Mouse (Mus musculus): ENCODE data around the gene Cage1.

Cage1 gene

DNA sequence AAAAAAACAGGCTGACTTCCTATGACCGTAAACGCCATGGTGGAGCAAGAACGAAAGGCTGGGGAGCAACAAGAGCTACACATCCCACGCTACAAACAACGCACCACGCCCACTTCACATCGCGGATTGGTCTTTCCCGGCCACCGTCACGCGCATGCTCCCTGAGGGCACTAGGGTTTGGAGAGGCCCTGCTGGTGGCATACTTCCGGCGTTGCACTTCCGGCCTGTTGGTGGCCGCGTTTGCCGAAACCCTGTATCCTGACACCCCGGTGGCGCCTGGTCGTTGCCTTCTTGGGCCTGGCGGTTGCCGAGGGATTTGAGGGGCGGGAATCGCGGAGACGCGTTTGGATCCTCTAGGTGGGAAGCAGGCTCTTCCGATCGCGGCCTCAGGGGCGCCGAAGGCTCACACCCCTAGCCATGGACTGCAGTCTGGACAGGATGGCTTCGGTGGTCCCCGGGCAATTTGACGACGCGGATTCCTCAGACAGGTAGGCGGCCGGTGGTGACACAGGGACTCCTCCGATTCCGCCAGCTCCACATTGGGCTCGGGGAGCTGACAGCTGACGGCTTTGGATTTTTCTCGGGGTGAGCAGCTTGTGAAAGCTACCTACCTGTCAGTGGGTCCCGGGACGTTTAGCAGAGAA lies at the start of gene Cage1:
Gene Cage1, minus strand, starts transcription at position 26 of the 644 bp plus-strand sequence.
- peak; percentile 91 for DNase-seq (ENCODE audit: low spot score)

DNA sequence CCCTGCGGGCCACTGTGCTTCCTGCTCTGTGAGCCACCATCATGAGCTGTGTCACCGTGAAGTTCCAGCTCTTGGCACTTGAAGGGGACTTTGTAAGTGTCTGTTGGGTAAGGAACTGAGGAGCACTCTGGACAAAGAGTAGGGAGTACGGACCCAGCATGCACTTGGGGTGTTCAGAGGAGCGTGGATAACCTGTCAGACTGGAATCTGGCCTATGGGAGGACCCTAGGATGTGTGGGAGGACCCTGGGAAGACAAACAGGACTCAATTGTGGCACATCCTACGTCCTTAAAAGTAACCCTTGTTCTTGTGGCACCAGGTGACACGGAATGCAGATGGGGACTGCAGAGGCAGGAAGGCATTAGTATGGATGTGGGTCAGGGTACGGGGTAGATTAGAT lies 44.3 kb upstream of the Cage1 start:
- no peak for DNase-seq (ENCODE audit: low spot score)

DNA sequence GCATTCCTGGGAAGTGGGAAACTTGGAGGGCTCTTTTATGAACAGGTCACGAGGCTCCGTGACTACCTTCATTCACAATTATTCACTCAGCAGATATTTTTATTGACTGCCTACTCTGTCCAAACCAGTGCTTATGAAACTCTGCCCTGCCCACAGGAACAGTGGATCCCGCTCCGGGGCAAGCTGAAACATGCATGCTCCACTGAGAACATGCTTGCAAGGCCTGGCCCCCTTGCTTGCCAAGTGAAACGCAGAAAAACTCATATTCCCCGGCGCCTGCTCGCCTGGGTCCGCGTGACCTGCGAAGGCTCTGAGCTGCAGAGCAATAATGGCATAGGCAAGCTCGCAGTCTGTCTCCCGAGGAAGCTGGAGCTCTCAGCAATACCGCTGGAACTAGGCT lies 43.9 kb upstream of the Cage1 start:
- DNase-seq (ENCODE audit: low spot score): no peak

DNA sequence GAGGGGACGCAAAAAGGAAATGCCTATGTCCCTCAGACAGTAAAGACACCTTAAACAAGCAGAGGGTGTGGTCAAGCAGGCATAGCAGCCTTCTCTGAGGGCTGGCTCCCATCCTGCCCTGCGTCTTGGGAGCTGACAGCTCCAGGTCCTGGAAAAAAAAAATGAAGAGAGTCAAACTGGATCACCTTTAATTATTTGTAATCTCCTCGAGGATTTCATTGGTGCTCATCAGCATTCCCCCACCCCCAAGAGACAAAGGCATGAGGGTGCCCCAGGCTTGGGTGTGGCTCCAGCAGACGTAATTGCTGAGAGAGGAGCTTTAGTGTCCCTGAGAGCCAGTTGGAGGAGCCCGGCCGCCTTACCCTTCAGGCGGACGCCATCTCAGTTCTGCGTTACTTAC lies 43.1 kb upstream of the Cage1 start:
- DNase-seq (ENCODE audit: low spot score): no peak

DNA sequence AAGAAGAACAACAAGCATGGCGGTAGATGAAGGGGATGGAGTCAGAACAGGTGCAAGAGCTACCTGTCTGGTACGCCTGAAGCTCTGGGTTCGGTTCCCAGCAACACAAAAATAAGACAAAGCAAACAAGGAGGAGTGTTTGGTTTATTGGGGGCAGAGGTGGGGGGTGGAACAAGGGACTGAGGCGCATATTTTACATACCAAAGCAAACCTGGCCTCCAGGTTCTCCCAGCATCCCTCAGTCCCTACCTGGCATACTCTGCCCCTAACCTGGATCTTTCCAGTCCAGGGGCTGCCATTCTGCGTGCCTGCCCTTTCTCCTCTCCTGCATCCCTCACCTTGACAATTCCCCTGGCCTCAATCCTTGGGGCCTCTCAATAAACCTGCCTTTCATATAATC lies 42.5 kb upstream of the Cage1 start:
- DNase-seq (ENCODE audit: low spot score): no peak

DNA sequence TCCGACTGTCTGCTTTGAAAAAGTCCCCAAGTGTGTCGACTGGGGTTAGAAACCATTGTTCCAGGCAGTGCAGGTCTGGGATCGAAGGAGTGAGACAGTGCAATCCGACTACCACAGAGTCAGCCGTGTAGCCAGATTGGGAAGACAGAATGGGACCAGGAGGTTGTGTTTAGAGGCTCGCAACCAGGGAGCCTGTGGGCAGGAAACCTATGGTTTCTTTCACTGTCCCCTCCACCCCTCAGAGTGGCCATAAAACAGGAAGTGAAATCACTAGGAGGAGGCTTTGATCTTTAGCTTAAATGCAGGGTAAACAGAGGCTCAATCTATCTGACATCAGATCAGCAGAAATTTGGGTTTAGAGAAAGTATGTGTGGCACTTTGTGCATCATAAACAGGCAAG lies 42.0 kb upstream of the Cage1 start:
- DNase-seq (ENCODE audit: low spot score): no peak

DNA sequence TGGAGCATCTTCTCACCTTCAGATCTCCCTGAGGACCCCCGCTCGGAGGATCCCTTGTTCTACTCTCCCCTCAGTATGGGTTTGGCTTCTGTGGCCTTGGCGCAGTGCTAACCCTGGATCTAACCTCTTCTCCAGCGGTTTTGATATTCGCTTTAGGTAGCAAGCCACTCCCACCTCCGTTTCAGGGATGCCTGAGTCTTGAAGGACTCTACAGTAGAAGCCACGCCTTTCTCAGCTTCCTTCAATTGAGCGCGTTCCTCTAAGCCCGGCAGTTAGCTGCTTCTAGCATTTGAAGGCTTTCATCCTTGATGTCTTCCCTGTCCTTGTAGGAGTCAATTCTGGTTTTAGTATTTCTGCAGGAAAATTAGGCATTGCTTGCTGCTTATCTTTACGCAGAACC lies 40.2 kb upstream of the Cage1 start:
- no peak for DNase-seq (ENCODE audit: low spot score)

DNA sequence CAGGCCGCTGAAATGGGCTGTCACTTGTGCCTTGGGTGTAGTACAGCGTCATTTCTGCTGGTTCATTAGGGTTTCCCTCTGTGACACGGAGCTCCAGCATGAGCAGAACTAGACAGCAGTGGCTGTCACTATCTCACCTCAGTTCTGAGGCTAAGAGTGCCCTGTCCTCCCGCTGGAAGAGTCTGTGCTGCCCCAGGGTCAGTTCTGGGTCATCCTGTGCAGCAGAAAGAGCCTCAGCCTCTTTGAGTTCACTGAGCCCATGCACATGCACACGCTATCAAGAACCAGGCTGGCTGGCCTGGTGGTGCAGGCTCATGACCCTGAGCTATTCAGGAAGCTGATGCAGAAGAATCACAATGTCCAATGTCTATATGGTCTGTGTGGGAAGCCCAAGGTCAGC lies 37.5 kb upstream of the Cage1 start:
- DNase-seq (ENCODE audit: low spot score): no peak

DNA sequence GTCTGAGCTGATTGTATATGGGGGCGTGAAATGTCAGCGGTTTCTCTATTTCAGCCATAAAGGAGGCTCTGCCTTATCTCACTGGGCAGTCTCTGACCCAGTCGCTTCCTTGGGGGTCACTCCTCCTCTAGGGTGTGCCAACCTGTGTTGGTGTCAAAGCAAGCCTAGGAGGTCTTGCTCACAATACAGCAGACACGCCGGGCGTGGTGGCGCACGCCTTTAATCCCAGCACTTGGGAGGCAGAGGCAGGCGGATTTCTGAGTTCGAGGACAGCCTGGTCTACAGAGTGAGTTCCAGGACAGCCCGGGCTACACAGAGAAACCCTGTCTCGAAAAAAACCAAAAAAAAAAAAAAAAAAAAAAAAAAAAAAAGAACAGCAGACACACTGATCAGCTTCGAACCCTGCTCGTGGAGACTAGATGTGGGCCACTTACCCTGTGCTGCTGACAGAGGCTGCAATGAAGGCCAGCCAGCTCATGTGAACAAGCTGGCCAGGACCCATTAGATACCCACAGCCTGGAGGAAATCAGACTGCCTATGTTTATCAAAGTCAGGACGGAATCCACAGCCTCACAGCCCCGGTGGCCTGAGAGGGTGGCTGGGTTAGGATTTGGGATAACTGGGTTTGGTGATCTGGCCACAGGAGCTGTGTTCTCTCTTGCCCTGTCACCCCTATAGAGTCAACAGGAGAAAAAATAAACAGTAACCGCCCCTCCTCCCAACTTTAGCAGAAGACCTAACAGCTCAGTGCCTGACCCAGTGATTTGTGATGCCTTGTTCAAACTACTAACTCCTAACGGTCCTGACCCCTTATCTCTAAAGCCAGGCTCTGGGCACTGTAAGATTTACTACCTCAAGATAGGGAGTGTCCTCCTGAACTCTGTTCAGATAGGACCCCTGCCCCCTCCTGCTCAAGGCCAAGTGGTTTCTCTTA lies 36.8 kb upstream of the Cage1 start:
- no peak for DNase-seq (ENCODE audit: low spot score)

DNA sequence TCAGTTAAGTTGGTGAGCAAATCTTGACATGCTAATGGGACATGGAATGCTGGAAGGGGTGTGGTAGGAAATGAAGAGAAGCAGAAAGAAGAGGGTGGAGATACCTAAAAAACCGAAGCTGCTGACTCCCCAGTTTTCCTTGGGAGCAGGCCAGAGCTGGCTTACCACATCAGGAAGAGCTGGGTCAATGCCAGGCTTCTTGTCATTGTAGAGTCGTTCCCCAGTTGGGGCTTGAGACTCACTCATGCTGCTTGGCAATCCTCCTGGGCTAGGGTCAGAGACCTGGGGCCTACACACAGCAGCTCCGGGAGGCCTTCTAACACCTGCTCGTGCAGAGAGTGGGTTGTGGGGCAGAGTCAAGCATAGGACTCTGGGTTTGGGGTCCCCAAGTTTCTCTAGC lies 34.1 kb upstream of the Cage1 start:
- DNase-seq (ENCODE audit: low spot score): no peak

DNA sequence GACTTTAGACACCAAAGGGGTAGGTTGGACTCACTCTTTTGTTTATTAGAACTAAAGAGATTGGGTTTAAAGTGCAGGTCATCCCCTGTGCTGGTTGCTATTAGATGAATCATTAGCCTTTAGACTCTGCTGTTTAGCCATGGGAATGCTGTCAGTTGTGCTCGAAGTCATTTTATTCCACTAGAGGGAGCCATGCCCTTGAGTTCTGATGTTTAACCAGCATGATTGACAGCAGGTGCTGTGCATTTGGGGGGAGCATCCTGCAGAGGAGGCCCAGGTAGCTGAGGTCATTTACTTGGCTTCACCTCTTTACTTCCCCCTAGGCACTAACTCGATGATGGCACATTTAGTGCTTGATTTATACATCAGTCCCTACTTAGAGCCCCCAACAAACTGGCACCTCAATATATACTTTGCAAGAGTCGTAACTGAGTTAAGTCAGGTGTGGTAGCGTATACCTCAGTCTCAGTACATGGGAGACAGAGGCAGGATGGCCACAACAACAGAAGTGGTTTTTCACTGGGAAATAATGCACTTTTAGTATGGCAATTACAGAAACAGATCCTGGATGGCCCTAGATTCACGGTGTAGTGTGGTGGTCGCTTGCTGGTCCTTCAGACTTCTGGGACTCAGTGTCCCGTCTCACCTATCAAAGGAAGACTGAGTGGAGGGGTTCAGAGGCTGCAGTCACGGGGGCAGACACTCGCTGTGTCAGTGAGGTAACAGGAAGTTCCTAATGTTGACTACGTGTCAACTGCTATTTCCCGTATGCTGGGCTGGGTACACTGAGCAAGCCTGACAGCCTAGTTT lies 28.2 kb upstream of the Cage1 start:
- DNase-seq (ENCODE audit: low spot score): peak; percentile 54

DNA sequence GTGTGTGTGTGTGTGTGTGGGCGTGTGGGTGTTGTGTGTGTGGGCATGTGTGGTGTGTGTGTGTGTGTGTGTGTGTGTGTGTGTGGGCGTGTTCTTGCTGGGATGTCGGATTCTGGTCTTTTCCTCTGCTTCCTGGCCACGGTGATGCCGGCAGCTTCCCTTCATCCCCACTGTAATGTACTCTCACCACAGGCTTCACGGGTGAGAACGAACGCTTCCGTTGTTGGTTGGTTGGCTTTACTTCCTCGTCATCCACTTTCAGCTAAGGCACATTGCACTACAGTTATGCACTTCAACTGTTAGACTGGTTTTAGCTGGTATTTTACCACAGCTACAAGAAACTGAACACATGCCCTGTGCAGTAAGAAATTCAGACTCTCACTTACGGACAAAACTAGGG lies 25.8 kb upstream of the Cage1 start:
- DNase-seq (ENCODE audit: low spot score): no peak

DNA sequence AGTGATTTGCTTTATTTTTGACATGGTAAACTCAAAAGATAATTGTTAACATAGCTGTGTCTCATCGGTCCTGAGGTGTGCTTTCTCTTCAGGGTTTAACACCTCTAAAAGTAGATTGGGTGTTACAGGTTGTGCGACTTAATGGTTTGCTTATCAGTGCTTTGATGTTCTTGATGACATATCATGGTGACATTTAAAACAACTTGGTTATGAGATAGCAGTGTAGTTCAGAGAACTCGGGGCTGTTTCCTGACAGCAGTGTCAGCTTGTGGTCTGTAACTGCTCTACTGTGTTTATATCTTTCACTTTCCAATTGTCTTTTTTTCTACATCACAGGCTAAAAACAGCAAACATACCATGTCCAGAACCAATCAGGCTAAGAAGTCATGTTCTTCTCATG lies 13.0 kb upstream of the Cage1 start:
- DNase-seq (ENCODE audit: low spot score): no peak

DNA sequence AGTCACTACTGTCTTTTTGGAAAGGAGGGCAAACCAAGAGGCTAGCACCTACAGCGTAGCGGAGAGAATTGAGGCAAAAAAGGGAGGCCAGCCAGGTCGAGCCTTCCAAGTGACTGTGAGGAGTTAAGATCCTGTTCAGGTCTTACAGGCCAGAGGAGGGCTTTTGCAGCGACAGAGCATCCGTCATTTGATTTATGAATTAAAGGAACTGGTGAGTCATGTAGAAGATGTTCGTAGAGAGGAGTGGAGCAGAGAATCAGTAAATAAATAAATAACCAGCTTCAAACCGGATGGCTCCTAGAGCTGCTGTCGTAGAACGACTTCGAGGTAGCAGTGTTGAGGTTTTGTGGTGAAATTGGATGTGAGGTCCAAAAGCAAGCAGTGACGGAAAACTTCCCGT lies 942 bp upstream of the Cage1 start:
- no peak for DNase-seq (ENCODE audit: low spot score)

DNA sequence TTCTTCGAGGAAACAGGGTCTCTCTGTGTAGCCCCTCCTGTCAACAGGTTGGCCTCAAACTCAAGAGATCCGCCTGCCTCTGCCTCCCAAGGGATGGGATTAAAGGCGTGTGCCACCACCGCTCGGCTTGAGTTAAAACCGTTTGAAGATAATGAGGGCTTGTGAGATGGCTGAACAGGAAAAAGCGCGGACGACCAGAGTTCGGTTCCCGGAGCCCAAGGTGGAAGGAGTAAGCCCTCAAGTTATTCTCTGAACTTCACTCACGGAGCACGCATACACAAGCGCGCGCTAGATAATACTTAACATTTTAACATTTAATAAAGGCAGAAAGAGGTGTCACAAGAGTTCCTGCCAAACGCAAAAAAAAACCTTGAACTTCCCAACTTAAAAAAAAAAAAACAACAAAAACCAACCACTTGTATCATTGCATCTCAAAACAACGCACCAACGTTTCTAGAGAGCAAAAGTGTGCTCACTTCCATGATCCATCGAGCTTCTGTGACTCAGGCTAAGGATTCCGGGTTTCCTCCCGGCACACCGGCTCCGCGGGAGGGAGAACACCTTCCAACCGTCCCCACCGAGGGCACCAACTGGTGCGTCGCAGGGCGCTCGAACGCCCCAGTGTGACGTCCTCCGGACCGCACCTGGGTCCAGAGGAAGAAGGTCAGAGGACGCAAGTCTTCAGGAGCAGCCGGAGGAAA lies 376 bp downstream of the Cage1 start, which contains the start of gene Riok1:
Gene Riok1, plus strand, starts transcription at position 653 of the 701 bp plus-strand sequence.
- DNase-seq (ENCODE audit: low spot score): no peak

DNA sequence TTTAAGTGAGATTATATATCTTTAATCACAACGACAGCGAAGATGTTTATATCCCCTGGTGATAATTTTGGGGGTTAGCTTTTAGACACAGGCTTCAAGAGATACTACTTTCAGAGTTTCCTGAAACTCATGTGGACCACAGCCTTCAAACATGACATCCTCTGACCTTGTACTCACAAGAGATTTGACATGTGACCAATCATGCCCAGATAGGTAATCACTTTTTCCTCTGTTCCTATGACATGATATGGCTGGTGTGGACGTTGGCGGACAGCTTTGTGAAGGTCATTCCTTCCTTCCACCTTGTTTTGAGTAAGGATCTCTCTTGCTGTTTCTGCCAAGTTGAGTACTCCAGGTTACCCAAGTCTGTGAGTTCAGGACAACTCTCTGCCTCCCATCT lies 8.5 kb downstream of the Cage1 start:
- DNase-seq (ENCODE audit: low spot score): no peak

DNA sequence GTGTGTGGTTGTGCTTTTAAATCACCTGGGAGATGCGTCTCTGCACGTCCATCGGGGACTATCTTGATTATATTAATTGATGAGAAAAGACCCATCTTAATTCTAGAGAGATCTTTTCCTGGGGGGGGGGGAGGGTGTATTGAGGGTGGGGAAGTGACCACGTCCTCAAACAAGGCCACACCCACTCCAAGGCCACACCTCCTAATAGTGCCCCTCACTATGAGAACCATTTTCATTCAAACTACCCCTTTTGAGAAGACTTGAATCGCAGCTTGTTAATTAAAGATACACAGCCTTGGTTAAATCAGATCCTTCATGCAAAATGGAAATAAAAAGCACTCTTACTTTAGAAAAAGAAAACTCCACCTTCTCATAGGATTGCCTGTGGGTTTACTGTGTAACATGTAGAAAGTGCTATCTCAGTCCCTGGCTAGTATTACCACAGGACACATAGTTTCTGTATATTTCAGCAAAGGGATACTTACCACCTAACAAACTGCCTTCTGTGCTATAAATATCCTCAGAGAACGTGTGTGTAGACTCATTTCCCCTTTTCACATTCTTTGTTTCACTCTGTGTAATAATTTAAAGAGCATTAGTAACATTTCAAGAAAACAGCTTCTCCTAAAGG lies 9.1 kb downstream of the Cage1 start:
- DNase-seq (ENCODE audit: low spot score): no peak

DNA sequence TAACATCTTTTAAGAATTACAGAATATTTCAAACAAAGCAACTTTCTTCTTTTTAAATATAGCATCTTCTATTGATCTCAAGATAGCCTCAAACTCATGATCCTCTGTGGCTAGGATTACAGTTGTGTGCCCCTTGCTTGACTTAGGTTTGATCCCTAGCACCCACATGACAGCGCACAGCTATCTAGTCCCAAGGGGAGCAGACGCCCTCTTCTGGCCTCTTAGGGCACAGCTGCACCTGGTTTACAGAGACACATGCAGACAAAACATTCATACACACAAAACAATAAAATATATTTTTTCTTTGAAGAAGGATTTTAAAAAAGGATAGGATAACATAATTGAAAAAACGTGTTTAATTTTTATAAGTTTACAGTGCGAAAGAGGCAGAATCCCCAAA lies 11.0 kb downstream of the Cage1 start:
- no peak for DNase-seq (ENCODE audit: low spot score)

DNA sequence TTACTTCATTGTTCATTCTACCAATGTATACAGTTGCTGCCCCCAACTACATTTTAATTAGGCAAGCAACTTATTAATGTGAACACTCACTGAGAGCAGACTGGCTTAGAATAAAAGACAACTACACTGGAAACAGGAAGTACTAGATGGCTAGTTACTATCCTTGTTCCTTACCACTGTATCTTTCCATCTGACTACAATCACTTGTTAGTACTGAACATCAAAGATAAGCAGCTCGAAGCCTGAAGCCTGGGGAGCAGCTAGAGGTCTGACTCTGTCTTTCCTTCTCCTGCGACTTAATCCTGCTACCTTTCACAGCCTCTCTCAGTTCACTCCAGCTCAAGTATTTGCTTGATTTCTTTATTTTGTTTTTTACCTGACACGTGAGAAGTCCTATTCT lies 18.1 kb downstream of the Cage1 start:
- no peak for DNase-seq (ENCODE audit: low spot score)

DNA sequence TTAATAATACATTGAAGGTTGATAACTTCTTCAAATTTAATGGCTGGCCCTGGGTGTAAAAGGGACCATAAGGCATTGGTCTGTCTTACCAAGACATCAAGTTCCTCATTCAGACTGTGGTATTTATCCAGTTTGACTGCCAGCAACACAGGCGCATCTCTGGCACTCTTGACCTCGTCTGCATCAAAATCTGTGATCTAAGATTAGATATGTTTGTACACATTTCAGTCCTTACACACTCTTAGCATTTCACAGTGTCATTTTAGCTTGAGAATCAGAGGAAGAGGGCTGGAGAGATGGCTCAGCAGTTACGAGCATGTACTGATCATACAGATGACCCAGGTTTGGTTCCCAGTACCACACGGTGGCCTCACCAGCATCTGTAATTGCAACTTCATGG lies 21.3 kb downstream of the Cage1 start:
- DNase-seq (ENCODE audit: low spot score): no peak

DNA sequence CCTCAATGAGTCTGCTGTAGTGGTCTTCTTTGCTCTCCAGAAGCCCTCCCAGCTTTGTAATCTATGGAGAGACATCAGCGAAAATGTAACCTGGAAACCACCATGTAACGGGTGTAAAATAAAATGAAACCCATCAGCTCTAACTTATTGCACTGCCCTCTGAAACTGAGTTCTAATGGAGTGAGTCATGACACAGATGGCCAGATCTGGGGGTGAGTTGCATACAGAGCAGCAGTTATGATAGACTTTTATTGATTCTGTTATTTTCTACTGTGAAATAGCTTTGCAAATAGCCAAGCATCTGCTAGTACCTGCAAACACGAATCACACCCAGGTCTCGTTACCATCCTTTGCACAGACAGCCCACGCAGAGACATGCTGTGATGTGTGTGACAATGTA lies 24.4 kb downstream of the Cage1 start:
- DNase-seq (ENCODE audit: low spot score): no peak
